Mouse (Mus musculus) liver, embryonic 11.5 days (tissue): ENCODE data around the gene Lhx9. TPM values are rescaled to one million over a fixed set of nuclear protein-coding genes. Genes with fewer than 3 reads are reported as not detected.

Experiments
- ATAC-seq: fragments of 200-750 bp; cut with Nextera tagmentation; replicated peaks from 2 replicates; pipeline ENCODE4 v1.8.0; 2017; ENCODE audit warnings: moderate number of reproducible peaks, mild to moderate bottlenecking, moderate TSS enrichment, moderate library complexity; ENCODE audit not compliant: low FRiP score
- DNase-seq: peaks from one replicate; pipeline ENCODE4 v3.0.0-alpha.2; 2017; ENCODE audit warnings: low spot score
- H3K27ac ChIP-seq: fragments of 300-500 bp; sonication (generic); 2 replicates; pipeline ENCODE4 v1.5.1; 2014; ENCODE audit warnings: mild to moderate bottlenecking, low read depth, low read length, control low read depth
- H3K27me3 ChIP-seq: fragments of 300-500 bp; sonication (generic); replicated peaks from 2 replicates; pipeline ENCODE4 v1.6.1; 2014; ENCODE audit warnings: low read length, mixed read lengths; ENCODE audit not compliant: control insufficient read depth, insufficient read depth
- H3K36me3 ChIP-seq: fragments of 300-500 bp; sonication (generic); 2 replicates; pipeline ENCODE4 v1.6.1; 2014; ENCODE audit warnings: mild to moderate bottlenecking, low read length, moderate library complexity, mixed read lengths; ENCODE audit not compliant: control insufficient read depth, insufficient read depth
- H3K4me1 ChIP-seq: fragments of 300-500 bp; sonication (generic); replicated peaks from 2 replicates; pipeline ENCODE4 v1.6.1; 2014; ENCODE audit warnings: low read length, mixed read lengths; ENCODE audit not compliant: control insufficient read depth, insufficient read depth
- H3K4me2 ChIP-seq: fragments of 300-500 bp; sonication (generic); 2 replicates; pipeline ENCODE4 v1.6.1; 2014; ENCODE audit warnings: mild to moderate bottlenecking, control low read depth, moderate library complexity
- H3K4me3 ChIP-seq: fragments of 300-500 bp; sonication (generic); 2 replicates; pipeline ENCODE4 v1.5.1; 2014; ENCODE audit warnings: low read depth, low read length, control low read depth
- H3K9ac ChIP-seq: fragments of 300-500 bp; sonication (generic); 2 replicates; pipeline ENCODE4 v1.6.1; 2014; ENCODE audit warnings: low read depth, low read length, control low read depth
- H3K9me3 ChIP-seq: fragments of 300-500 bp; sonication (generic); 2 replicates; pipeline ENCODE4 v1.6.1; 2016; ENCODE audit warnings: low read length, inconsistent platforms, mixed read lengths; ENCODE audit not compliant: control insufficient read depth
- WGBS: fragments of 180-500 bp; shearing (Covaris S2); extraction: QIAGEN DNeasy Blood & Tissue Kit; methylation state at CpG from one replicate; pipeline ENCODE4 v1.1.7; 2014; 5-methylcytosine and 5-hydroxymethylcytosine counted together
- polyA plus RNA-seq: library from polyadenylated mRNA; unstranded; fragments of >200 nt; fragmentation: Nextera tagmentation; extraction: Ambion mirVana; gene quantifications from 2 replicates; pipeline ENCODE4 v1.2.1, GENCODE M21; 2014

The Lhx9 gene
- polyA plus RNA-seq, 1 experiment from 2014 or later = 3.8 TPM

DNA sequence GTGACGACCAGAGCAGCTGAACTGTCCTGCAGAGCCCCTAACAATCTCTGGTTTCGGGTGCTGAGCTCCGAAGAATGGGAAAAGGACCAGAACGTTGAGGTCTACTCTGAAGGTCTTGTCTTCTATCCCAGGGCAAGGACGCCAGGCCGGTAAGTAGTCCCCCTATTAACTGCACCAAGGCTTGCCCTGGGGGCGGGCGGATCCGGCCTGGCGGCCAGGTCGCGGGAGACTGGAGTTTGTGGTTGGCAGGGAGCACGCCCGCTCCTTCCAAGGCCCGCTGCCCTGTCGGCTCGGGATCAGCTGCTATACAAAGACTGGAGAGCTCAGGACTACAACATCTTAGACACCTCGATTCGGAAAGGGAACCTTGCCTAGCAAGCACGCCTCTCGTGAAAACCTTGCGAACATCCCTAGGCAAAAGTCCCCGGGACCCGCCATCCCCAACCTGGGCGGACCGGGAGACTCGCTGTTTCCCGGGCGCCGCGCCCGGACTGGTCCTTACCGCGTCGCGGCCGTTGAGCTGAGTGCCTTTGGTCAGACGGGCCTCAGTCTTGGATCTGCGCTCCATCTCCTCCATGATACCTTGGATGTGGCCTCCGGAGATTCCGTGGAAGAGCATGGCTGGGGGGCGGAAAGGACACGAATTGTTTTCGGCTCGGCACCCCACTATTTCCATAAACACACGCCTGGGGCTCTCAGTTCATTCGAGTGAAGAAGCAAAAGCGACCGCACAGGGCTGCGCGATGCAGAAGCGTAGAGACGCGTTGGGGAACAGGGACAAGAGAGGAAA is 6.9 kb downstream of the Lhx9 start:
- ATAC-seq (0 out of 2 replicates have a peak, but pooled peaks have one; percentile 25), DNase-seq (peak; percentile 75)
- no peak overlapping the region for H3K27ac ChIP-seq
- H3K9me3 ChIP-seq = no peaks in the 10 kb centered on the region
- H3K4me3 ChIP-seq = peak overlapping the region; percentile 23
- H3K4me2 ChIP-seq = peak overlapping the region; percentile 46
- WGBS = 2% methylated on average over 54 of the region's 54 CpGs
- no peak overlapping the region for H3K9ac ChIP-seq
- H3K27me3 ChIP-seq = peaks cover 99% of the 10 kb centered on the region
- H3K36me3 ChIP-seq = no peaks in the 10 kb centered on the region
- peaks cover 3% of the 10 kb centered on the region; the same call in 1 of the 2 replicates for H3K4me1 ChIP-seq

DNA sequence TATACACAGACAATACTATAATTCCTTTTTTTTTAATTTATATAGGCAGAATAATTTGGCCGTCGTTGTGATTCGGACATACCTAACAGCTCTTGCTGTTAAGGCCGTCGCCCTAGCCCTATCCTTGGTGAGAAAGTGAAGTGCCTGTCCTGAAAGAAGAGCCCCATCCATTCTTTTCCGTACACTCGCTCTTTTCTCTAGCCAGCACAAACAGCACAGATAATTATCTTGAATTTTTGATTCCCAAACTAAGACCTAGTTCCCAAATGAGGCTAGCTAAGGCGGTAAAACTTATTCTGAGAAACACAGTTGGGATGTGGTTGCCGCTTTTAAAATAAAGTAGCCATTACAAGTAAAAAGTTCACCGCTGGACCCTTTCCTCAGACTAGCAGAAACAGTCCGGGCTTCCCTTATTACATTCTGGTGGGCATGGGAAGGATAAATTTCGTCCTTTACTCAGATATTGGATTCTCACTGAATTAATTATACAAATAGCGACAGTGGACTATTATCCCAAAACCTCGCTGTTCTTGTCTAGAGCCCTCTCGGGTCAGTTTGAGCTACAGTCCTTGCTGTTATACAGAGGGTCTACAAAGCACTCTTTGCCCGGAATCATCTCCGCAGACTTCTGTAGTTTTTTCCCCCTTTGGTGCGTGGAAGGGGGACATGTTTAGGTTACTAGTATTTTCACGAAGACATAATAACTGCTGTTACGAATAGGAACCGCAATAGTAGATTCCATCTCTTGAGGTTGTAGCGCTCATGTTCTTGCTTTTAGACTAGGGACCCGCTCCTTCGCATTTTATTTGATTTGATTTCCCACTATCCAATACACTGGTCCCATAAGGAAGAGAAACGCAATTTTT is 7.7 kb downstream of the Lhx9 start:
- Histone ChIP-seq H3K4me3 (peak overlapping the region; percentile 23), H3K27me3 (peaks cover 99% of the 10 kb centered on the region), H3K27ac (no peak overlapping the region), H3K36me3 (no peaks in the 10 kb centered on the region), H3K9me3 (no peaks in the 10 kb centered on the region), H3K4me1 (peaks cover 3% of the 10 kb centered on the region; the same call in 1 of the 2 replicates), H3K9ac (no peak overlapping the region), H3K4me2 (peak overlapping the region; percentile 46)
- 10% methylated on average over 25 of the region's 25 CpGs for WGBS
- no peak for DNase-seq
- no peak for ATAC-seq

DNA sequence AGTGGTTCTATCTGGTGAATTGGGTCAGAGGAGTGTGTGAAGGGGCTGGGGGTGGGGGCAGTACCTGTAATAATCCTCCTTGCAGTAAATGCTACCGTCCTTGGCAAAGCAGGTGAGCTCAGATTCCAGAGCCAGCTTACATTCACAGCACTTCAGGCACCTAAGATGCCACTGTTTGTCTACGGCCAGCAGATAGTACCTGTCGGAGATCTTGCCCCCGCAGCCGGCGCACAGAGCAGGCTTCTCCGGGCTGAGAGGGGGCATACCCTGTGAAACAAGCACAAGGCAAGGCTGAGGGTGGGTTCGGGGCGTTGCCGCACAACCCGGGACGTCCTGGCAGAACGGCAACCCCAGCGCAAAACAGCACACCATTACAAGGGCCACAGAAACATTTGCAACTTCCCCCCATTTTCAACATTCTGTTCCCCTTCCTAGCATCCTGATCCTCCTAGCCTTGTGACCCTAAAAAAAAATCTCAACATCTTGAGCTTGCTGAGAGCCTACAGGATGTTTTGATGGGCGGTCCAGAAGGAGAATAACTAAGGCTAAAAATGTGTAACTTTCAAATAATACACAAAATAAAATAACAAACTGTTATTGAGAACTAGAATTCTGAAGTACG is 8.5 kb downstream of the Lhx9 start:
- 10% methylated on average over 16 of the region's 16 CpGs for WGBS
- H3K9ac ChIP-seq = no peak overlapping the region
- no peak overlapping the region for H3K4me3 ChIP-seq
- H3K4me1 ChIP-seq = peaks cover 3% of the 10 kb centered on the region; the same call in 1 of the 2 replicates
- H3K4me2 ChIP-seq = no peak overlapping the region
- DNase-seq (no peak), ATAC-seq (no peak)
- no peak overlapping the region for H3K27ac ChIP-seq
- no peaks in the 10 kb centered on the region for H3K36me3 ChIP-seq
- peaks cover 95% of the 10 kb centered on the region for H3K27me3 ChIP-seq
- H3K9me3 ChIP-seq = no peaks in the 10 kb centered on the region

DNA sequence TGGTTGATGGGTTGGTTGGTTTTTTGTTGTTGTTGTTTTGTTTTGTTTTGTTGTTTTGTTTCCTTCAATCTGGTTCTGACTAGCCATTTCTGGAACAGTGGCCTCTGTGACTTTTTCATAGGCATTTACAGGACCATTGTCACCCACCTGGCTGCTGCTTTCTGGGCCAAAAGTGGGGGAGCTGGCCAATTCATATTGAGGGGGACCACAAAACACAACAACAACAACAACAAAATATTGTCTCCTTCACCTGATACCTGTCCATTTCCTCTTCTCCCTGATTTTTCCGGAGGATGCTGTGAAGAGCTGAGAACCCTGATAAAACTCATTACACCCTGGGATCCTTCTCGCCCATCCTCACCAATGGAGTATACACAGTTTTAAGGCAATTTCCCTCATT is 9.1 kb downstream of the Lhx9 start:
- 35% methylated on average over 2 of the region's 2 CpGs for WGBS
- no peak overlapping the region for H3K4me2 ChIP-seq
- peaks cover 94% of the 10 kb centered on the region for H3K27me3 ChIP-seq
- DNase-seq = no peak
- no peaks in the 10 kb centered on the region for H3K36me3 ChIP-seq
- H3K4me3 ChIP-seq = no peak overlapping the region
- H3K9ac ChIP-seq = no peak overlapping the region
- no peak for ATAC-seq
- H3K9me3 ChIP-seq = no peaks in the 10 kb centered on the region
- peaks cover 2% of the 10 kb centered on the region; the same call in 1 of the 2 replicates for H3K4me1 ChIP-seq
- H3K27ac ChIP-seq = no peak overlapping the region

DNA sequence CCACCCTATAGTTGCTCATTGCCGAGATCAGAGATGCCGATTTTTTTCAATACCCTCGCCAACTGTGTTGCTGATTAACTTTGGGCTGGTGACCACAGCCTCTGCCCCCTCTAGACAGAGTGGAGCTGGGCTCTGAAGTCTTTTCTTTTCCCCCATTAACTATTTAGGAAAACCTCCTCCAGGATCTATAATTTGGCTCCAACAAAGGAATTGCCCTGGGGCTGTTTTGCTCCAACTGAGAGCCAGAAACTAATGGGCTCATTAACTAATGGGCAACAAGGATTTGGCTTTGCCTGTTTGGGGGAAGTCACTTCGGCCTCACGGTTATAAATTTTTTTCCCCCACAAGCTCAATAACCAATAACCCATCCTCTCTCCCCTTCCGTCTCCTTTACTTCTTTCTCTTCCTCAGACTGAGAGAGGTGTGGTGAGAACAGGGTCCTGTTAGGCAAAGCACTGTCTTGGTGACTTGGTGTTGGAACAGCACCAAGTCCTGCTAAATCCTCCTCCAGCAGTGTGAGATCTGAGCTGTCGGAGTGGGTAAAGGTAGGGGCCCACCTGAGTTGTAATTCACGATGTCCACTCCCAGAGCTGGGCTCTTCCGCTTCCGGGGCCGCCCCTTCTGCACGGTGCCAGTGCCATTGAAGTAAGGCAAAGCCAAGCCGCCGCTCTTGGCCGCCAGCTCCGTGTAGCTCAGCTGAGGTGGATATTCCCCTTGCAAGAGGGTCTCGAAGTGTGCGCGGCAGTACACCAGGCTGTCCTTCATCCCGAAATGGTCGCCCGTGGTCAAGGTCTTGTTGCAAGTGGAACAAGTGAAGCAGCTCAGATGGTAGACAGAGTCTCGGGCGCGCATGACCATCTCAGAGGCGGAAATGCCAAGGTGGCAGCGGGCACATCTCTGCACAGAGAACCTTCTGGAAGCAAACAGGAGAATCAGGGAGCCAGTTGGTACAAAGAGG is 10.3 kb downstream of the Lhx9 start:
- Histone ChIP-seq H3K4me3 (0 out of 2 replicates have a peak overlapping the region, but pooled peaks have one; percentile 6), H3K4me1 (no peaks in the 10 kb centered on the region; the same call in 1 of the 2 replicates), H3K9me3 (no peaks in the 10 kb centered on the region), H3K9ac (no peak overlapping the region), H3K27ac (no peak overlapping the region), H3K4me2 (peak overlapping the region; percentile 28; the same call in 1 of the 2 replicates), H3K36me3 (no peaks in the 10 kb centered on the region), H3K27me3 (peaks cover 88% of the 10 kb centered on the region)
- WGBS = 22% methylated on average over 27 of the region's 27 CpGs
- ATAC-seq = no peak
- no peak for DNase-seq

DNA sequence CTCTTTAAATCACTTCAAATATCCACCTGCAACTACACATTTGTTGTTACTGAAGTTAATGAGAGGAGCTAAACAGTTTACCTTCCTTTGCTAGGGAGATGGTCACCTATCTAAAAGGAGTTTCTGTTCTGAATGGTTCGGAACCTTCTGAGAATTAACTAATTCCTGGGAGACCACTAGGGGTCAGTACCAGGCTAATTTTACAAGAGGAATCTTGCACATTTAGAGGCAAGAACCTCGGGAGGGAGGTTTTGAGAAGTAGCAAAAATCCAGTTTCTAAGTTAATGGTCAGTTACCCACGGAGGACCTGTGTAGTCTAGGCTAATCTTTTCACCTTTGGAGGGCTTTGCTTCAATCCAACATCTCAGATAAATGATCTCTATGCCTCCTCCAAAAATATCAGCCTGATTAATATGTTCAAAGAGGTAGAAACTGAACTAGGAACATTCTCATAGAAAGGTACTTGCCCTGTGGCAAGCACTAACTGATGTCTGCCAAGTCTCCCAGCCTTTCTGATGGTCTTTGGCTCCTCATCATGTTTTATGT is 12.9 kb downstream of the Lhx9 start:
- ATAC-seq (no peak), DNase-seq (no peak)
- Histone ChIP-seq H3K27ac (no peak overlapping the region), H3K4me1 (no peaks in the 10 kb centered on the region; the same call in 1 of the 2 replicates), H3K4me2 (no peak overlapping the region), H3K9me3 (no peaks in the 10 kb centered on the region), H3K9ac (no peak overlapping the region), H3K36me3 (no peaks in the 10 kb centered on the region), H3K27me3 (peaks cover 75% of the 10 kb centered on the region), H3K4me3 (no peak overlapping the region)
- 6% methylated on average over 3 of the region's 3 CpGs for WGBS

DNA sequence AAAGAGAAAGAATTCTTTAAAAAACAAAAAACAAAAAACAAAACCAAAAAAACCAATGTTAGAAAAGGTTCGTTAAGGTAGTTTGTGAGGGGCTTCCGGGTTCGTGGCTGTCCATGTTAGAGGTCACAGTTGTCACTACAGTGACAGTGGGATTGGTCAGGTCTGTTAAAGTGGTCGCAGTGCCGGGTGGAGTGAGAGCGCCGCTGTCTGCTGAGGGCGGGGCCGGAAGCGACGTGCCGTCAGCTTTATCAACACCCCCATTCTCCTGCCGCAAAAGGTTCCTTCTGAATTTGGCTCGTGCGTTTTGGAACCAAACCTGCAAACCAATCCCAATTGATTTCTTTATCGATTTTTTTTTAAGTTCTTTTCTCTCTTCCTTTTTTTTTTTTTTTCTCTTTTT is 17.1 kb downstream of the Lhx9 start:
- WGBS = under 1% methylated on average over 16 of the region's 16 CpGs
- ATAC-seq = peak; percentile 95

More for the DNA sequence above, 17.1 kb downstream of the Lhx9 start:
- H3K27ac ChIP-seq = no peak overlapping the region
- no peak overlapping the region for H3K9ac ChIP-seq
- H3K9me3 ChIP-seq = no peaks in the 10 kb centered on the region
- peaks cover 34% of the 10 kb centered on the region for H3K27me3 ChIP-seq
- DNase-seq = peak; percentile 69
- no peaks in the 10 kb centered on the region for H3K36me3 ChIP-seq
- H3K4me2 ChIP-seq = peak overlapping the region; percentile 55
- H3K4me3 ChIP-seq = peak overlapping the region; percentile 26
- no peaks in the 10 kb centered on the region for H3K4me1 ChIP-seq
